Mouse (Mus musculus) heart, embryonic 12.5 days (tissue): ENCODE data around the gene Fkbp8. TPM values are rescaled to one million over a fixed set of nuclear protein-coding genes. Genes with fewer than 3 reads are reported as not detected.

Experiments
- ATAC-seq: fragments of 200-750 bp; cut with Nextera tagmentation; 2 replicates; pipeline ENCODE4 v1.8.0; 2017; ENCODE audit warnings: moderate TSS enrichment, moderate library complexity; ENCODE audit not compliant: insufficient number of reproducible peaks, low FRiP score
- H3K27ac ChIP-seq: fragments of 300-500 bp; sonication (generic); 2 replicates; pipeline ENCODE4 v1.5.1; 2016; ENCODE audit warnings: mild to moderate bottlenecking, moderate library complexity; ENCODE audit not compliant: poor library complexity, severe bottlenecking
- H3K27me3 ChIP-seq: fragments of 300-500 bp; sonication (generic); replicated peaks from 2 replicates; pipeline ENCODE4 v1.6.1; 2016; ENCODE audit warnings: mild to moderate bottlenecking, moderate library complexity
- H3K36me3 ChIP-seq: fragments of 300-500 bp; sonication (generic); 2 replicates; pipeline ENCODE4 v1.6.1; 2016; ENCODE audit warnings: mild to moderate bottlenecking, moderate library complexity
- H3K4me1 ChIP-seq: fragments of 300-500 bp; sonication (generic); replicated peaks from 2 replicates; pipeline ENCODE4 v1.6.1; 2016; ENCODE audit warnings: mild to moderate bottlenecking
- H3K4me2 ChIP-seq: fragments of 300-500 bp; sonication (generic); 2 replicates; pipeline ENCODE4 v1.6.1; 2016; ENCODE audit warnings: mild to moderate bottlenecking, moderate library complexity
- H3K4me3 ChIP-seq: fragments of 300-500 bp; sonication (generic); 2 replicates; pipeline ENCODE4 v1.5.1; 2016; ENCODE audit warnings: mild to moderate bottlenecking
- H3K9ac ChIP-seq: fragments of 300-500 bp; sonication (generic); 2 replicates; pipeline ENCODE4 v1.6.1; 2016; ENCODE audit warnings: mild to moderate bottlenecking, moderate library complexity
- H3K9me3 ChIP-seq: fragments of 300-500 bp; sonication (generic); replicated peaks from 2 replicates; pipeline ENCODE4 v1.6.1; 2016; ENCODE audit warnings: mild to moderate bottlenecking, moderate library complexity
- WGBS: fragments of 180-500 bp; shearing (Covaris S2); methylation state at CpG from one replicate; pipeline ENCODE4 v1.1.7; 2016; 5-methylcytosine and 5-hydroxymethylcytosine counted together
- polyA plus RNA-seq: library from polyadenylated mRNA; unstranded; fragments of >200 nt; fragmentation: Nextera tagmentation; extraction: Ambion mirVana; gene quantifications from 2 replicates; pipeline ENCODE4 v1.2.1, GENCODE M21; 2016

Gene Fkbp8
- polyA plus RNA-seq, 1 experiment from 2014 or later = 227 TPM

GRCm38 (mm10) chr8:70561809-70562535 is 34.4 kb downstream of the Fkbp8 start:
- Histone ChIP-seq H3K4me3 (no peak overlapping the region), H3K4me2 (no peak overlapping the region), H3K36me3 (no peaks in the 10 kb centered on the region), H3K9me3 (no peaks in the 10 kb centered on the region), H3K27me3 (no peaks in the 10 kb centered on the region), H3K4me1 (peaks cover 92% of the 10 kb centered on the region), H3K27ac (peak overlapping the region; percentile 79; the same call in 1 of the 2 replicates), H3K9ac (peak overlapping the region; percentile 50; the same call in 1 of the 2 replicates)
- WGBS = 43% methylated on average over 7 of the region's 7 CpGs
- no peak for ATAC-seq

DNA sequence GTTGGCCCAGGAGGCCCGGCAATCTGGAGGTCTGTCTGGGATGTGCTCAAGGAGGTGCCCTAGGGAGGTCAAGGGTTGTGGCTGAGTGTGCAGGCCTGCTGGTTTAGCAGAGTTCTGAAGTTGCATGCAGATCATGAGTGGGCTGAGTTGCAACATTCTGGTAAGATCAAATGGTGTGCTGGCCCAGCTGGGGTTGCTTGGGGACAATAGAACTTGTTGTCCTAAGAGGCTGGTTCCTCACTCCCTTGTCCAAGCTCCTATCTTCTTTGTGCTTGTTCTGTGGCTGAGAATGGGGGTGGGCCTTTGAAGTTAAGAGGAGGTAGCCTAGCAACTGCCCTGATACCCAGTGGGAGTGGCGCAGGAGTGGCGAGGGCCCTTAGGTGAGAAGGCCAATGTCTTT is 35.3 kb downstream of the Fkbp8 start:
- Histone ChIP-seq H3K4me3 (no peak overlapping the region), H3K4me2 (no peak overlapping the region), H3K9me3 (no peaks in the 10 kb centered on the region), H3K4me1 (peaks cover 84% of the 10 kb centered on the region), H3K27me3 (no peaks in the 10 kb centered on the region), H3K36me3 (no peaks in the 10 kb centered on the region), H3K27ac (no peak overlapping the region), H3K9ac (no peak overlapping the region)
- WGBS = 61% methylated on average over 3 of the region's 3 CpGs
- no peak for ATAC-seq

GRCm38 (mm10) chr8:70563763-70564387 is 36.4 kb downstream of the Fkbp8 start:
- no peak overlapping the region for H3K4me3 ChIP-seq
- no peaks in the 10 kb centered on the region for H3K27me3 ChIP-seq
- ATAC-seq = no peak
- H3K4me2 ChIP-seq = no peak overlapping the region
- H3K9me3 ChIP-seq = no peaks in the 10 kb centered on the region
- H3K4me1 ChIP-seq = peaks cover 74% of the 10 kb centered on the region
- H3K27ac ChIP-seq = no peak overlapping the region
- WGBS = 90% methylated on average over 6 of the region's 6 CpGs
- H3K9ac ChIP-seq = no peak overlapping the region
- H3K36me3 ChIP-seq = 0 out of 2 replicates have a peak, but pooled peaks cover 3% of the 10 kb centered on the region

- Histone ChIP-seq H3K4me2 (no peak overlapping the region), H3K27ac (no peak overlapping the region), H3K4me3 (no peak overlapping the region), H3K27me3 (no peaks in the 10 kb centered on the region), H3K4me1 (peaks cover 69% of the 10 kb centered on the region), H3K36me3 (0 out of 2 replicates have a peak, but pooled peaks cover 3% of the 10 kb centered on the region), H3K9ac (no peak overlapping the region), H3K9me3 (no peaks in the 10 kb centered on the region)
- WGBS = 69% methylated on average over 3 of the region's 3 CpGs
- ATAC-seq = no peak
Measured at GRCm38 (mm10) chr8:70564696-70565235, 37.2 kb downstream of the Fkbp8 start.

GRCm38 (mm10) chr8:70565561-70565960 is 38.0 kb downstream of the Fkbp8 start:
- no peak for ATAC-seq
- Histone ChIP-seq H3K4me2 (no peak overlapping the region), H3K36me3 (0 out of 2 replicates have a peak, but pooled peaks cover 3% of the 10 kb centered on the region), H3K9ac (no peak overlapping the region), H3K9me3 (no peaks in the 10 kb centered on the region), H3K4me3 (no peak overlapping the region), H3K27ac (no peak overlapping the region; the same call in 1 of the 2 replicates), H3K4me1 (peaks cover 69% of the 10 kb centered on the region), H3K27me3 (no peaks in the 10 kb centered on the region)
- WGBS = 26% methylated on average over 3 of the region's 3 CpGs

GRCm38 (mm10) chr8:70570360-70570759 is 42.8 kb downstream of the Fkbp8 start:
- no peak for ATAC-seq
- H3K36me3 ChIP-seq = peaks cover 12% of the 10 kb centered on the region; the same call in 1 of the 2 replicates
- H3K27ac ChIP-seq = peak overlapping the region; percentile 43; the same call in 1 of the 2 replicates
- H3K9me3 ChIP-seq = no peaks in the 10 kb centered on the region
- peaks cover 44% of the 10 kb centered on the region for H3K4me1 ChIP-seq
- no peak overlapping the region for H3K4me2 ChIP-seq
- no peak overlapping the region for H3K4me3 ChIP-seq
- H3K27me3 ChIP-seq = no peaks in the 10 kb centered on the region
- no peak overlapping the region for H3K9ac ChIP-seq

- Histone ChIP-seq H3K27ac (peak overlapping the region; percentile 43), H3K4me2 (no peak overlapping the region), H3K27me3 (no peaks in the 10 kb centered on the region), H3K36me3 (peaks cover 14% of the 10 kb centered on the region; the same call in 1 of the 2 replicates), H3K9me3 (no peaks in the 10 kb centered on the region), H3K4me1 (peaks cover 37% of the 10 kb centered on the region), H3K9ac (no peak overlapping the region), H3K4me3 (no peak overlapping the region)
- ATAC-seq = 0 out of 2 replicates have a peak, but pooled peaks have one; percentile 13
- 65% methylated on average over 6 of the region's 6 CpGs for WGBS
Measured at GRCm38 (mm10) chr8:70570990-70571389, 43.5 kb downstream of the Fkbp8 start.

GRCm38 (mm10) chr8:70574302-70574701 is 46.8 kb downstream of the Fkbp8 start:
- Histone ChIP-seq H3K27ac (no peak overlapping the region), H3K4me2 (no peak overlapping the region), H3K9me3 (no peaks in the 10 kb centered on the region), H3K27me3 (no peaks in the 10 kb centered on the region), H3K4me3 (no peak overlapping the region), H3K9ac (no peak overlapping the region), H3K36me3 (peaks cover 31% of the 10 kb centered on the region), H3K4me1 (peaks cover 28% of the 10 kb centered on the region)
- ATAC-seq = no peak

GRCm38 (mm10) chr8:70574915-70575314 is 47.4 kb downstream of the Fkbp8 start:
- Histone ChIP-seq H3K4me3 (no peak overlapping the region), H3K36me3 (peaks cover 33% of the 10 kb centered on the region), H3K27me3 (no peaks in the 10 kb centered on the region), H3K27ac (no peak overlapping the region), H3K9me3 (no peaks in the 10 kb centered on the region), H3K4me1 (peaks cover 25% of the 10 kb centered on the region), H3K9ac (no peak overlapping the region), H3K4me2 (no peak overlapping the region)
- WGBS = 55% methylated on average over 4 of the region's 4 CpGs
- ATAC-seq = no peak

GRCm38 (mm10) chr8:70577207-70577606 is 49.7 kb downstream of the Fkbp8 start:
- Histone ChIP-seq H3K4me1 (peaks cover 3% of the 10 kb centered on the region; the same call in 1 of the 2 replicates), H3K4me2 (no peak overlapping the region), H3K27ac (no peak overlapping the region), H3K4me3 (no peak overlapping the region), H3K9ac (no peak overlapping the region), H3K27me3 (no peaks in the 10 kb centered on the region), H3K36me3 (peaks cover 56% of the 10 kb centered on the region), H3K9me3 (no peaks in the 10 kb centered on the region)
- 96% methylated on average over 3 of the region's 3 CpGs for WGBS
- no peak for ATAC-seq
